24 mouse cellular contexts compared by ENCODE assay signal in the genomic region with DNA sequence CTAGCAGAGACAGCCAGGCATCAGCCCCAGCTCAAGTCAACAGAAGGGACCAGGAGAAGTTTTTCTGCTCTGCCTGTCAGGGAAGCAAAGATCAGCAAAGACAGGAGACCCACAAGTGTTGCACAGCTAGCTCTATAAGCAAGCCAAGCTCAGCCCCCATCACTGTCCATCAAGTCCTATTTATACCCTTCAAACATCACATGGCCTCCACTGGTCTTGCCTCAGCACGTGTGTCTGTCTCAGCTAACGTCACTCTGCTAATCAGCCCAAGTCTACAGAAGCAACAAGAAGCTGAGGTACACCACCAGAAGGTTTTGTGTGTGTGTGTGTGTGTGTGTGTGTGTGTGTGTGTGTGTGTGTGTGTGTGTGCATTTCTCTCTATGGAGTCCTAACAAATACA. TPM values are rescaled to one million over a fixed set of nuclear protein-coding genes. Genes with fewer than 3 reads are reported as not detected.
A peak's percentile ranks its signal among the peaks of the same experiment; 100 is the strongest.
DNase-seq lines count a peak whose midpoint lies in the region; TF ChIP-seq lines count a peak whose summit lies in the region.
"Had no signal": no experiment of that assay in that cellular context is flagged by ENCODE, and none has a peak within 500 bp of the region (broad histone marks: within the 10 kb centered on the region; RNA-seq: fewer than 3 reads in every experiment).

No protein-coding gene starts in this region.

- DNase-seq in NIH3T3 (ENCODE audit: low read depth), result peak; percentile 28
- DNase-seq in left cerebral cortex, adult 18-20 months (ENCODE audit: low spot score in 2 of 2), result no peak
- DNase-seq in cerebellum, postnatal 10 days, result no peak
- DNase-seq: adrenal gland, adult 8-10 months; adrenal gland, postnatal 14 days; adrenal gland, postnatal 36 days; cerebellum, adult 11 months; cerebellum, adult 18-20 months; cerebellum, adult 8-10 months; cerebellum, adult 9-11 months; cerebellum, postnatal 25 days; forebrain, postnatal 0 days had no signal

- no peaks in the 10 kb centered on the region for H3K79me2 ChIP-seq in myocyte (ENCODE audit: control insufficient read depth, insufficient read depth)

- no peak overlapping the region for H3K4me2 ChIP-seq in myocyte (ENCODE audit: low read depth)
- H3K4me2 ChIP-seq: embryonic facial prominence, embryonic 12.5 days; forebrain, embryonic 13.5 days; forebrain, embryonic 15.5 days had no signal

- no peak for TF ChIP-seq CTCF in bone marrow macrophage, adult 2 months (IDR thresholded peaks at IDR 0.05; ENCODE audit: low read depth, low read length)

- peak overlapping the region; percentile 72 for H3K27ac ChIP-seq in bone marrow macrophage, adult 2 months (ENCODE audit: insufficient read depth, low read depth, low read length)
- H3K27ac ChIP-seq: embryonic facial prominence, embryonic 10.5 days; embryonic facial prominence, embryonic 12.5 days; forebrain, embryonic 13.5 days; forebrain, embryonic 15.5 days had no signal

- no peak overlapping the region for H3ac ChIP-seq in myocyte (ENCODE audit: control insufficient read depth, insufficient read length)

- H3K27me3 ChIP-seq in myocyte (ENCODE audit: control insufficient read depth, insufficient read depth, insufficient read length), result no peaks in the 10 kb centered on the region
- H3K27me3 ChIP-seq: forebrain, embryonic 15.5 days; Patski had no signal

- H3K4me3 ChIP-seq in bone marrow macrophage, adult 2 months (ENCODE audit: insufficient read depth, low read length), result no peak overlapping the region
- H3K4me3 ChIP-seq in myocyte, result no peak overlapping the region
- H3K4me3 ChIP-seq: embryonic facial prominence, embryonic 10.5 days; embryonic facial prominence, embryonic 12.5 days; forebrain, embryonic 13.5 days; forebrain, embryonic 15.5 days had no signal

- H3K4me1 ChIP-seq in bone marrow macrophage, adult 2 months (ENCODE audit: control insufficient read depth, insufficient read depth, low read length), result peaks cover 21% of the 10 kb centered on the region
- H3K4me1 ChIP-seq: forebrain, embryonic 13.5 days; forebrain, embryonic 15.5 days had no signal

- H3K36me3 ChIP-seq in myocyte (ENCODE audit: control insufficient read depth, insufficient read depth), result peaks cover 17% of the 10 kb centered on the region
- H3K36me3 ChIP-seq: embryonic facial prominence, embryonic 10.5 days; embryonic facial prominence, embryonic 12.5 days; forebrain, embryonic 15.5 days had no signal

- no peak for TF ChIP-seq POLR2A in bone marrow macrophage, adult 2 months (IDR thresholded peaks at IDR 0.05; ENCODE audit: borderline replicate concordance, low read depth, low read length)
- TF ChIP-seq POLR2A in myocyte (IDR thresholded peaks at IDR 0.05; ENCODE audit: insufficient read length, low read depth), result no peak

TF ChIP-seq in myocyte, 11 proteins besides CTCF, POLR2A, EP300 and RAD21:
- TF ChIP-seq MYOD1 (IDR thresholded peaks at IDR 0.05; ENCODE audit: control insufficient read depth in 1 of 3, insufficient read length in 2 of 3, low read depth in 2 of 3), result no peak
- TF ChIP-seq USF1 (IDR thresholded peaks at IDR 0.05; ENCODE audit: low read depth), result peak; percentile 62

RNA-seq across cellular contexts. Expression of a gene that starts 3.6 kb away (rescaled TPM):
- not detected in 2 replicates for polyA plus RNA-seq in bone marrow macrophage, adult 2 months (2012; ENCODE audit: insufficient read depth, insufficient read length, missing spikeins)
- polyA plus RNA-seq in myocyte (2012; fragmentation: generic; extraction: Trizol), result 376 TPM
- total RNA-seq in left cerebral cortex, adult 18-20 months (2021), result not detected
- total RNA-seq: adrenal gland, adult 18-20 months; adrenal gland, adult 8-10 months; adrenal gland, postnatal 14 days; adrenal gland, postnatal 36 days; forebrain, postnatal 0 days; MEL had no signal
- polyA plus RNA-seq: activated CD4-positive, CD25-positive, alpha-beta regulatory T cell, adult 4 months; cortical plate, adult 2 months; forebrain, embryonic 11.5 days; forebrain, embryonic 13.5 days; forebrain, embryonic 15.5 days; forebrain, postnatal 0 days; Patski had no signal

RNA-seq across cellular contexts. Expression of a gene that starts 10.4 kb away (rescaled TPM):
- polyA plus RNA-seq in bone marrow macrophage, adult 2 months (2012; ENCODE audit: insufficient read depth, insufficient read length, missing spikeins), result not detected in 2 replicates
- polyA plus RNA-seq in myocyte (2012; fragmentation: generic; extraction: Trizol), result 208 TPM
- not detected for total RNA-seq in left cerebral cortex, adult 18-20 months (2021)
- total RNA-seq: adrenal gland, adult 18-20 months; adrenal gland, adult 8-10 months; adrenal gland, postnatal 14 days; adrenal gland, postnatal 36 days; forebrain, postnatal 0 days; MEL had no signal
- polyA plus RNA-seq: activated CD4-positive, CD25-positive, alpha-beta regulatory T cell, adult 4 months; cortical plate, adult 2 months; forebrain, embryonic 13.5 days; forebrain, embryonic 15.5 days; forebrain, postnatal 0 days; Patski had no signal

RNA-seq across cellular contexts. Expression of a gene that starts 12.9 kb away (rescaled TPM):
- polyA plus RNA-seq in bone marrow macrophage, adult 2 months (2012; ENCODE audit: insufficient read depth, insufficient read length, missing spikeins), result 97.9 and 99.5 TPM in 2 replicates
- polyA plus RNA-seq in myocyte (2012; fragmentation: generic; extraction: Trizol), result 221 TPM
- total RNA-seq in left cerebral cortex, adult 18-20 months (2021), result 10 to 100 TPM; 57.5 to 58.6 TPM

RNA-seq across cellular contexts. Expression of a gene that starts 17.7 kb away (rescaled TPM):
- polyA plus RNA-seq in bone marrow macrophage, adult 2 months (2012; ENCODE audit: insufficient read depth, insufficient read length, missing spikeins), result not detected in 2 replicates
- polyA plus RNA-seq in myocyte (2012; fragmentation: generic; extraction: Trizol), result 0.16 TPM
- total RNA-seq in left cerebral cortex, adult 18-20 months (2021), result 1 to 10 TPM in 1 of 2 experiments, under 1 TPM in 1; 0.61 to 2.1 TPM
- total RNA-seq: adrenal gland, adult 18-20 months; adrenal gland, adult 8-10 months; adrenal gland, postnatal 14 days; adrenal gland, postnatal 36 days had no signal
- polyA plus RNA-seq: activated CD4-positive, CD25-positive, alpha-beta regulatory T cell, adult 4 months; forebrain, embryonic 11.5 days had no signal

RNA-seq across cellular contexts. Expression of a gene that starts 44.5 kb away (rescaled TPM):
- not detected in 2 replicates for polyA plus RNA-seq in bone marrow macrophage, adult 2 months (2012; ENCODE audit: insufficient read depth, insufficient read length, missing spikeins)
- polyA plus RNA-seq in myocyte (2012; fragmentation: generic; extraction: Trizol), result 0.06 TPM
- total RNA-seq in left cerebral cortex, adult 18-20 months (2021), result 10 to 100 TPM; 11.1 to 13.4 TPM

Comparison
In these comparisons a context has a peak if more than half of its experiments do, and no peak if none do; other contexts are left out.
1. RNA of a gene that starts 3.6 kb away (polyA plus RNA-seq): 376 TPM in myocyte (single experiment); not detected in bone marrow macrophage, adult 2 months; every median in the first group is over 100 times any median in the second.
2. RNA of a gene that starts 10.4 kb away (polyA plus RNA-seq): 208 TPM in myocyte (single experiment); not detected in bone marrow macrophage, adult 2 months; every median in the first group is over 100 times any median in the second.